Mouse (Mus musculus): ENCODE measurements around the gene Ano4. TPM values are rescaled to one million over a fixed set of nuclear protein-coding genes. Genes with fewer than 3 reads are reported as not detected.

Gene Ano4
- total and polyA plus RNA-seq, 2 experiments from 2014 or later, result 4.4 to 13.6 TPM

DNA sequence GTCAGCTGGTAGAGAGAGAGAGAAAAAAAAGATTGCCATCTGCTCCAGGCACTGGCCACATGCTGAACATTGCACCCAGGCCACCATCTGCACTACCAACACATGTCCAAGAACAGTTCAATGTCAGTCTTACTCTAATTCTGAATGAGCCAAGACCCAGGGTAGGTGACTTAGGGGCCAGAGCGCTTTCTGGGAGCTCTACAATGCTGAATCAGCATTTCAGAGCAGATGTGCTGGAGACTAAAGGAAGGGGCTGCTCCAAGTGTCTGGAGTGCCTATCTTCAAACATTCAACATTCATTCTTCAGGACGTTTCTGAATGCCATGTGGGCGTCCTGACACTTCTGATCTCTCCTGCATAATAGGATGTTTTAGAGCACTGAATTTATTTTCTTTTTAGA, 51.8 kb downstream of the Ano4 start:
- no peak for ATAC-seq
- Histone ChIP-seq H3K4me3 (ENCODE audit: low read depth, low read length) (no peak overlapping the region), H3K9me3 (ENCODE audit: low read length) (no peaks in the 10 kb centered on the region), H3K27me3 (ENCODE audit: insufficient read depth, low read length) (no peaks in the 10 kb centered on the region), H3K4me2 (ENCODE audit: low read depth) (no peak overlapping the region), H3K9ac (no peak overlapping the region), H3K27ac (ENCODE audit: low read depth, low read length) (no peak overlapping the region), H3K36me3 (ENCODE audit: insufficient read depth) (no peaks in the 10 kb centered on the region), H3K4me1 (ENCODE audit: insufficient read depth) (no peaks in the 10 kb centered on the region)
- no peak for TF ChIP-seq CTCF (IDR thresholded peaks at IDR 0.05; ENCODE audit: low read depth)
- no peak for DNase-seq
- 74% methylated on average over 3 of the region's 3 CpGs for WGBS

DNA sequence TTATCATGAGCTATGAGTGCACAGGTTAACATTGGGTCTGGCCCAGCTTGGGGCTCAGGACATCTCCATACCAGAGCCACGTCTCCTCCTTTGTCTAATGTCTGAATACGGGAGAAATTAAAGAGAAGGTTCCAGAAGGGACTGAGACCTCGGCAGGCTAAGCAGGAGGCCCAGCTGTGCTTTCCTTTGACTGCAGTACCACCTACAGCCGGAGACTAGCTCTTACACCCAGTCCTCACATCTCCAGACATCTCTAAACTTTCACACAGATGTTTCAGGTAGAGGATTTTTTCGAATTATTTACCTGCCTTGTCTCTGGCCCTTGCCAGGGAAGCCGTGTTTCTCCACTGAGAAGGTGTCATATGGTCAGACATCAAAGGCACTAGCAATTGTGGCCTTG, 53.9 kb downstream of the Ano4 start:
- Histone ChIP-seq H3K9ac (no peak overlapping the region), H3K27me3 (ENCODE audit: insufficient read depth, low read length) (no peaks in the 10 kb centered on the region), H3K4me3 (ENCODE audit: low read depth, low read length) (no peak overlapping the region), H3K9me3 (ENCODE audit: low read length) (no peaks in the 10 kb centered on the region), H3K4me2 (ENCODE audit: low read depth) (no peak overlapping the region), H3K36me3 (ENCODE audit: insufficient read depth) (no peaks in the 10 kb centered on the region), H3K4me1 (ENCODE audit: insufficient read depth) (no peaks in the 10 kb centered on the region), H3K27ac (ENCODE audit: low read depth, low read length) (no peak overlapping the region)
- peak; percentile 19 for DNase-seq
- peak; percentile 73 for ATAC-seq
- WGBS, result 66% methylated on average over 6 of the region's 6 CpGs
- TF ChIP-seq CTCF (IDR thresholded peaks at IDR 0.05; ENCODE audit: low read depth), result peak; percentile 53

DNA sequence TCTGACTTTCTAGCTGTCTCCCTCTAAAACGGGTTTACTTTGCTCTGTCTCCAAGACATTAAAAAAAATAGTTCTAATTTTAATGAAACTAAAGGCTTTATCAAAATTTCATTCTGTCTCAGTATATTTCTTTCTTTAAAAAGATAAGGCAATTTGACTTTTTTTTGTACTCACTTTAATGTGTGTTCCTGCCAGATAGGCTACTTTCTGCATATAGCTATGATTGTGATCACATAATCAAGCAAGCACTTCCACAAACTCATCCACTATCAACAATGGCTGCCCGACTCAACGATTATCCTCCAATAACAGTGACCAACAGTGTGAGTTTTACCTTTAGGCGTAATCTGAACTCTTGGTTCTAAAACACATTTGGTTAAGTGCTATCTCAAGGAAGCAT, 55.3 kb downstream of the Ano4 start:
- no peak overlapping the region for H3K4me3 ChIP-seq (ENCODE audit: low read depth, low read length)
- no peaks in the 10 kb centered on the region for H3K4me1 ChIP-seq (ENCODE audit: insufficient read depth)
- H3K9me3 ChIP-seq (ENCODE audit: low read length), result no peaks in the 10 kb centered on the region
- H3K27ac ChIP-seq (ENCODE audit: low read depth, low read length), result no peak overlapping the region
- no peaks in the 10 kb centered on the region for H3K27me3 ChIP-seq (ENCODE audit: insufficient read depth, low read length)
- no peak overlapping the region for H3K4me2 ChIP-seq (ENCODE audit: low read depth)
- no peak for TF ChIP-seq CTCF (IDR thresholded peaks at IDR 0.05; ENCODE audit: low read depth)
- H3K36me3 ChIP-seq (ENCODE audit: insufficient read depth), result no peaks in the 10 kb centered on the region
- no peak for ATAC-seq
- 89% methylated on average over 4 of the region's 4 CpGs for WGBS
- DNase-seq, result no peak
- no peak overlapping the region for H3K9ac ChIP-seq

DNA sequence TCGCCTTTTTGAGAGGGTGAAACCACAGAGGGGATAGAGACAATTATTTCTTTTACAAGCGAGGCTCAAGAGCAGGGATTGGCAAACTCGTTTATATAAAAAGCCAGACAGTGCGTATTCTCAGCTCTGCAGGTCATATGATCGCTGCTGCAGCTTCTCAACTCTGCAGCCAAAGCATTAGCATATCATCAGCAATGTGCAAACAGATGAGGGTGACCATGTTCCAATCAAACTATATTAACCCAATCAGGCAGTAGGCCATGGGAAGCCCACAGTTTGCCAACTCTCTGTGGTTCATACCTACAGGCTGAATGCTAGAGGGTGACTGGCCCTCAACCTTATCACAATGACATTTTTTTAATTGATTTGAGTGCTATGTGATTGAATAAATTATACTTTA, 64.2 kb downstream of the Ano4 start:
- H3K4me1 ChIP-seq (ENCODE audit: insufficient read depth), result no peaks in the 10 kb centered on the region
- H3K4me2 ChIP-seq (ENCODE audit: low read depth), result no peak overlapping the region
- ATAC-seq, result peak; percentile 29; the same call in 1 of the 2 replicates
- H3K27ac ChIP-seq (ENCODE audit: low read depth, low read length), result no peak overlapping the region
- WGBS, result 30% methylated on average over 5 of the region's 5 CpGs
- DNase-seq, result no peak
- H3K9me3 ChIP-seq (ENCODE audit: low read length), result no peaks in the 10 kb centered on the region
- no peak overlapping the region for H3K4me3 ChIP-seq (ENCODE audit: low read depth, low read length)
- H3K27me3 ChIP-seq (ENCODE audit: insufficient read depth, low read length), result no peaks in the 10 kb centered on the region
- H3K9ac ChIP-seq, result no peak overlapping the region
- H3K36me3 ChIP-seq (ENCODE audit: insufficient read depth), result no peaks in the 10 kb centered on the region
- TF ChIP-seq CTCF (IDR thresholded peaks at IDR 0.05; ENCODE audit: low read depth), result no peak

DNA sequence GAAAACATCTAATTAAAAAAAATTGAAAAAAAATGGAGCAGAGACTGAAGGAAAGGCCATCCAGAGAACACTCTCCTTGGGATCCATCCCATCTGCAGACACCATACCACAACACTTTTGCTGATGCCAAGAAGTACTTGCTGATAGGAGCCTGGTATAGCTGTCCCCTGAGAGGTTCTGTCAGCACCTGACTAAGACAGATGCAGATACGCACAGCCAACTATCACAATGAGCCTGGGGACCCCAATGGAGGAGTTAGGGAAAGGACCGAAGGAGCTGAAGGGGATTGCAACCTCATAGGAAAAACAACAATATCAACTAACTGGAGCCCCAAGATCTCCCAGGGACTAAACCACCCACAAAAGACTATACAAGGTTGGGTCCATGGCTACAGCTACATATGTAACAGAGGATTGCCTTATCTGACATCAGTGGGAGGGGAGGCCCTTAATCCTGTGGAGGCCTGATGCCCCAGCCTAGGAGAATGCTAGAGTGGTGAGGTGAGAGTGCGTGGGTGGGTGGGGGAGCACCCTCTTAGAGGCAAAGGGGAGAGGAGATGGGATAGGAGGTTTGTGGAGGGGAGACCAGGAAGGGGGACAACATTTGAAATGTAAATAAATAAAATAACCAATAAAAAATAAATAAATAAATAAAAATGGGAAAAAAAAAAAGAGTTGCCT, 71.4 kb downstream of the Ano4 start:
- H3K4me2 ChIP-seq (ENCODE audit: low read depth), result no peak overlapping the region
- no peak overlapping the region for H3K27ac ChIP-seq (ENCODE audit: low read depth, low read length)
- DNase-seq, result no peak
- no peak overlapping the region for H3K9ac ChIP-seq
- no peak for TF ChIP-seq CTCF (IDR thresholded peaks at IDR 0.05; ENCODE audit: low read depth)
- 89% methylated on average over 3 of the region's 3 CpGs for WGBS
- no peaks in the 10 kb centered on the region for H3K36me3 ChIP-seq (ENCODE audit: insufficient read depth)
- H3K4me1 ChIP-seq (ENCODE audit: insufficient read depth), result no peaks in the 10 kb centered on the region
- ATAC-seq, result no peak
- no peaks in the 10 kb centered on the region for H3K9me3 ChIP-seq (ENCODE audit: low read length)
- no peak overlapping the region for H3K4me3 ChIP-seq (ENCODE audit: low read depth, low read length)
- H3K27me3 ChIP-seq (ENCODE audit: insufficient read depth, low read length), result no peaks in the 10 kb centered on the region

DNA sequence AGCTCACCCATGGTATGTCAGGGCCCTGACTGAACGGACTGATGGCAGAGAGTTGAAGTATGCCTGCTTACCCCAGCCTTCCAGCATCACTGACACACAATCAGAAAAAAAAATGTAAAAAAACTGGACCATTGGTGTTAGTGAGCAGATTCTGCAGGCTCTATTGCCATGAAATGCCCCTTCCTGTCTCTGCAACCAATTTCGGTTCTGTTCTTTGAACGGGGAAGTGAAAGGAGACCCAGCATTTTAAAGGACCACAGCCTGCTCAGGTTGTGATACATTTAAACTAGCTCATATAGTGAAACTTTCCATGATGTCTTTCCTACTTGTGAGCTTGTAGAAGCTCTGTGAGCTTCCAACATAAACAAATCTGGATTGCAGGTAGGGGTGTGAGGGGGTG, 77.2 kb downstream of the Ano4 start:
- DNase-seq (no peak), ATAC-seq (no peak)
- Histone ChIP-seq H3K27me3 (ENCODE audit: insufficient read depth, low read length) (no peaks in the 10 kb centered on the region), H3K4me1 (ENCODE audit: insufficient read depth) (no peaks in the 10 kb centered on the region), H3K27ac (ENCODE audit: low read depth, low read length) (no peak overlapping the region), H3K4me2 (ENCODE audit: low read depth) (no peak overlapping the region), H3K4me3 (ENCODE audit: low read depth, low read length) (no peak overlapping the region), H3K36me3 (ENCODE audit: insufficient read depth) (no peaks in the 10 kb centered on the region), H3K9me3 (ENCODE audit: low read length) (no peaks in the 10 kb centered on the region), H3K9ac (no peak overlapping the region)
- WGBS, result 85% methylated on average over 3 of the region's 3 CpGs
- no peak for TF ChIP-seq CTCF (IDR thresholded peaks at IDR 0.05; ENCODE audit: low read depth)

DNA sequence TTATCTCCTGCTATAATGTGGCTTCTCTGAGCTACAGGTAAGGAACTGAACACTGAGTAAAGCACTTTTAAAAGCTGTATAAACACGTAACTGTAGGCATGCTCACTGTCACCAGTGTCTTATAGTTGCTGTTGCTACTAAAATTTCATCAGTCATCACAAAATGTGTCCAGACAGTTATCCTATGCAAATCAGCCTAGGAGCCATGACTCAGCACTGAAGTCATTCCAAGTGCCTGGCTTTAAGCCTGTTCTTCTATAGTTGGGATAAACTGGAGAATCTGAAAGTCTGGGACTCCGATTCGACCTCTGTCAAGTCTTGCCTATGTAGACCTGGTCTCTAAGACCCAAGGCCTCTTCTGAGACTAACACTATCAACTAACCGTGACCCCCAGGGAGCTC, 81.2 kb downstream of the Ano4 start:
- Histone ChIP-seq H3K27me3 (ENCODE audit: insufficient read depth, low read length) (no peaks in the 10 kb centered on the region), H3K4me1 (ENCODE audit: insufficient read depth) (0 out of 2 replicates have a peak, but pooled peaks cover 2% of the 10 kb centered on the region), H3K36me3 (ENCODE audit: insufficient read depth) (no peaks in the 10 kb centered on the region), H3K4me3 (ENCODE audit: low read depth, low read length) (no peak overlapping the region), H3K9me3 (ENCODE audit: low read length) (no peaks in the 10 kb centered on the region), H3K27ac (ENCODE audit: low read depth, low read length) (no peak overlapping the region), H3K9ac (no peak overlapping the region), H3K4me2 (ENCODE audit: low read depth) (no peak overlapping the region)
- DNase-seq (no peak), ATAC-seq (no peak)
- TF ChIP-seq CTCF (IDR thresholded peaks at IDR 0.05; ENCODE audit: low read depth), result no peak
- 86% methylated on average over 4 of the region's 4 CpGs for WGBS

Measured in forebrain, postnatal 0 days (tissue).